Mouse (Mus musculus) ZHBTc4 (cell line): Measurements from ENCODE around the gene Golga2.

Source experiments
- DNase-seq: peaks from one replicate; pipeline ENCODE4 v3.0.0-alpha.2; 2011; ENCODE audit warnings: low read depth, low spot score

The Golga2 gene

DNA sequence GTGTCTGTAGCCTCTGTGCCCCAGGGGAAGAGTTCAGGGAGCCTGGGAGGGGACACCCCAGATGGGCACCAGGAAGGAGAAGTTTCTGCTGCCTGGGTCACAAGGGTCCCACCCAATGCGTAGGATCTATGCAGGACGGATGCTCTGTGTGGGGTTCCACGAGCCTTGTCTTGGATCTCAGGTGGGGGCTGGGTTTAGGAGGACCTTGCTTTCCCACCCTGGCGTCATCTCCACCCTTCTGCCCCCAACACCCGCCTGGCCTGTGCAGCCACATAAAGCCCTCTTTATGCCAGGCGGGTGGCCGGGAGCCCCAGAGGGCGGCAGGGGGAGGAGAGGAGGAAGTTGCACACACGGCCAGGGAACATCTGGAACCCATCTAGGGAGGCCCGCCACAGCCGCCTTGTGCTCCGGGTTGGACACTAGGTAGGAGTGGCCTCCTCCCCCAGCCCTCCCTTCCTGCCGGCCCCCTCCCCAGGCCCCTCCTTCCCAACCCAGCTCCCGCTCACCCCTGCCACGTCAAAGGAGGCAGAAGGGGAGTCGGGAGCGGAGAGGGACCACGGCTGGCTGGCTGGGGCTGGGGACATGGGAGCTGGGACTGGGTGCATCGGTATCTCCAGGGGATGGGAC is 30.7 kb downstream of the Golga2 start:
- DNase-seq: peak; percentile 58

DNA sequence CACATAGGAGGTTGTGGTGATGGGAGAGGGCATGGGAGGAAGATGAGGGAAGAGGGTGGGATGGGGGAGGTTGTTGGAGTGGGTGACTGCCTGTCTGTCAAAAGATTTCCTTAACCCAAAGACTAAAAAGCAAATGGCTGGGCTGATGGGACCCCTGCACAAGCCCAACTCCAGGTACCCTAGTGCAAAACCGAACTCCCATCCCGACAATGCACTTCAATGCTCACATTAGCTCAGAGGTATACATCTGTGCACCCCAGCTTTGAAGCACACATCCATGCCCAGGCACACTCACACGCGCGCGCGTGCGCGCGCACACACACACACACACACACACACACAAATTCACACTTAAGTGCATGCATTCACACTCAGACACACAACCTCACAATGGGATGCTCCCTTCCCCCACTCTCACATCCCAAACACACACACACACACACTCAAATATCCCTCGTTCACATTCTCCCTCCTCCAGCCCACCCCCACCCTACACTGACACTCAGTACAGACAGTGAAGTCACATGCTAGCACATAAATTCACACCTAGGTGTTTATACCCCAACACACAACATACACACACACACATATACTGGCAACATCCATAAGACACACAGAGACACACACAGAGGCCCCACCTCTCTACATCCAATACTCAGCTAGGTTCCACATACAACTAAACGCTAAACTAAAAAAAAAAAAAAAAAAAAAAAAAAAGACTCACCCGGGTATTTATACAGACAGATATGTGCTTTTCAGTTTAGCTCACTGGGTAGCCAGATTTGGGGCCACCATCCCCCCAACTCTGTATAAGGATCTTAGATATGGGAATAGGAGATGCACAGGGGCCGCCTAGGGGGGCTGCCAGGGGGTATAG is 31.8 kb downstream of the Golga2 start:
- DNase-seq: no peak

DNA sequence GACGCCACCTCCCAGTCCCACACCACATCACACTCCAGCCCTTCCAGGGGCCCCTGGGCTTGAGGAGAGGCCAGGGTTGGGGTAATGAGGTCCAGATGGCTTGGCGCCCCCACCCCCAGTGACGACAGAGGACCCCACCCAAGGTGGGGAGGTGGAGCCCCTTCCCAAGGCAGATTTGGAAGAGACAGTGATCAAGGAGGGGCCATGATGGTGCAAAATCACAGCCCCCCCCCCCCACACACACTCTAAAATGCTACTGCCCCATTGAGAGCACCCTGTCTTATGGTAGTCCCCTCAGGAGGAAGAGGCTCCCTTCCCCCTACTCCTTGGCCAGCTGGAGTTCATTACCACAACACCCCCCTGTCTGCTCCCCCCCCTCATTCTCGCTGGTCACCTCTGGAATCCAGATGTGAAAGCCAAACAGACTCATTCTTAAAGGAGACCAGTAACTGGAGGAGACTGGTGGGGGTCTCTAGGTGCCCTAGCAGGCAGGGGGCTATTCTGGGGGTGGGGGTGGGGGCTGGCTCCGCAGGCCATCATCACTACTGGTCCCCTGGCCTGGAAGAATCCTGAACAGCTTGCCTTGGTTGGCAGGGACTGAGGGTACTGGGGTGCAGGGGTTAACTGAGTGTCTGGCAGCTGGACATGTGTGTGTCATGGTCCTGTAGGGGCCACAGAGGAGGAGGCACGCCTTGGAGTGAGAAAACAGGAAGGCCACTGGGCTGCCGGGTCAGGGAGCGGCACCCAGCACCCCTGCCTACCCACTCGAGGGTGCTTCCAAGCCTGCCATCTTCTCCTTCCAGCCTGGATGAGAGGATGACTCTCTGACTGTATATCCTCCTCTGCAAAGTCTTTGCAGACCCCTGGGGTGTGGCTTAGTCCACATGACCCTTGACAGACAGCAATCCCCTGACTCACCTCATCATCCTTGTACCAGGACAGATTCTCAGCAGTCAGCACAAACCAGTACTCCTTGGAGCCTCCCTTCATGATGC is 32.7 kb downstream of the Golga2 start:
- no peak for DNase-seq

DNA sequence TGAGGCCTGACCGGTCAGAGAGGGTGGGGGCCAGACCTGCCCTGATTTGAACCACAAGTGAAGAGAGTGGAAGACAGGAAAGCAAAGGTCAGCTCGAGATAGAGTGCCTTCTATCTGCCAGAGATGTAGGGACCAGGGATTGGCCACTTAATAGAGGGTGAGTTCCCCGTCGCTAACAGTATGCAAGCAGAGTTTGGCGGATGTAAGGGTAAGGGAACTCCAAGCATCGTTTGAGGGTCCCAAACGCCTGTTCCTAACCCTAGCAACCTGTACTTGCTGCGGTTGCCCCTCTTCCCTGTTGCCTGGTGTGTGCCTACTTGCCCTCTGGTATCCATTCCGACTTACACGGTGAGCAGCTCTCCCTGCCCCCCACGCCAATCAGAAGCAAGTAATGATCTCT is 33.5 kb downstream of the Golga2 start:
- DNase-seq: no peak

DNA sequence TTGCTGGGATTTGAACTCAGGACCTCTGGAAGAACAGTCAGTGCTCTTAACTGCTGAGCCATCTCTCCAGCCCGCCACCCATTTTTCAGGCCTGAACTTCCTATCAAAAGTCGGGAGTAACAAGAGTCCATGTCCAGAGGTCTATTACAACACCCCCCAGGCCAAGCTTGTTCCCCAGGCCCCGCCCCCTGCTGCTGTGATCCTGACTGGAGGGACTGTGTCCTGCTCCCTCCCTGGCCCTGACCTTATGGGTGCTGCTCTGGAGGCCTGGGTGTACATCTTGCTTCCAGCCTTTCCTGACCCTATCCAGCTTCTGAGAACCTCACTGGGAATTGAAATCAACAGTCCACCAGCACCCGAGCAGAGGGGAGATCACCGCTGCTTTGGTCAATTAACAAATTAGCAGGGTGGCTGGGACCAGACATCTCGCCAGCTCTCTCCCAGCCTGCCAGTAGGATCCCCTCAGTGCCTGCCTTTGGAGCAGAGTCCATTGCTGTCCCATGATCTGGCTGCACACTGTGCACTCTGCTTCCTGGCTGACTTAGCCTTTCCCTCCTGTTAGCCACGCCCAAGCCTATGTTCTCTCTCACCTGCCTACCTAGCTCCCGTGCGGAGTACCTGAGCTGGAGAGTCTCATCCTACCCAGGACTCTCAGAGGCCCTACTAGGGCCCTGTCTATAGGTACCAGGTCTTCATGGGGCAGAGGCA is 34.6 kb downstream of the Golga2 start:
- no peak for DNase-seq

DNA sequence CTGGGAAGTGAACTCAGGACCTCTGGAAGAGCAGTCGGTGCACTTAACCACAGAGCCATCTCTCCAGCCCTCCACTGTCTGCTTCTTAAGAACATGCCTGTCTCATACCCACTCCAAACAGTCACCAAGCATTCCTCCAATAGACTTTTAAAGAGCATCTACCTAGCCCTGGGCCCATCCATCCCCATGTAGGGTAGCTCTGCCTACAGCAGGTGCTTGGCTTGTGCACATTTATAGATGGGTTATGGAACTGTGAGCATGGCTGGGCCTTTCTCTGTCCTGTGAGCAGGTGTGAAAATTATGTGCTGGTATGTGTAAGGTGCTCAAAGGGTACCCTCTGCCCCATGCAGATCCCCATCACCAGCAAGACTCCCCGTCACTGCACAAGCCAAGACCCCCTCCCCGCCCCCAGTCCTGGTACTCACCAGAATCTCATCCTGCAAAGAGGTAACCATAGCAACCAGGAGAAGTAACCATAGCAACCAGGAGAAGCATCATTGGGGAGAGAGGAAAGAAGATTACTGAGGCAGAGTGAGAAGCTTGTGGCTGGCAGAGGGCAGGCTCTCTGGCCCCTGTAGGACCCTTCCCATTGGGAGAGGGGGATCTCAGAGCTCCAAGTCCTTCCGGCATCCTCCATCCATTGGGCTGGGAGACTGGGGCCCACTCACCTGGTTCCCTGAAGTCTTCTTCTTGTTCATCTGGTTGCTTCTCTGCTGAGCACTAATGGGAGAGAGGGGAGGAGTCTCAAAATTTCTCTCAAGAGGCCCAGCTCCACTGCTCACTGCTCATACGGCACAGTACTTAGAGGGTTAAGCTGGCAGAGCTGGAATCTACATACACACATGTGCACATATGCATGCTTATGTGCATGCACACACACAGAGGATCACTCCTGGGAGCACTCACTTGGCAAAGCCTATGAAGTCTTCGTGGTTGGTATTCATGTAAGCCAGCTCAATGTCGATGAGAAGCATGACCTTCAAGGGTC is 35.9 kb downstream of the Golga2 start:
- DNase-seq: no peak

DNA sequence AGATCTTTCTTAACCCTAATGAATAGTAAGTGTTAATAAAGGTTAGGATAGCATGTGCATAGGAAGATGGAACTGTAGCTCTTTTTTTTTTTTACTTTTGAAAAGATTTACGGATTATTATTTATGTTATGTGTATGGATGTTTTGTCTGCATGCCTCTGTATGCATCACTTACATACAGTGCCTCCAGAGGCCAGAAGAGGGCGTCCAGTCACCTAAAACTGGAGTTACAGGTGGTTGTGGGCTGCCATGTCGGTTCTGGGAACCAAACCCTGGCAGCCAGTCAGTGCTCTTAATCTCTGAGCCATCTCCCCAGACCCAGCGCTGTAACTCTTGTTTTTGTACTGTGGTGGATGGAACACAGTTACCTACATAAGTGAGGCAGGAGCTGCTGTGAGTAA is 37.1 kb downstream of the Golga2 start:
- peak; percentile 42 for DNase-seq

DNA sequence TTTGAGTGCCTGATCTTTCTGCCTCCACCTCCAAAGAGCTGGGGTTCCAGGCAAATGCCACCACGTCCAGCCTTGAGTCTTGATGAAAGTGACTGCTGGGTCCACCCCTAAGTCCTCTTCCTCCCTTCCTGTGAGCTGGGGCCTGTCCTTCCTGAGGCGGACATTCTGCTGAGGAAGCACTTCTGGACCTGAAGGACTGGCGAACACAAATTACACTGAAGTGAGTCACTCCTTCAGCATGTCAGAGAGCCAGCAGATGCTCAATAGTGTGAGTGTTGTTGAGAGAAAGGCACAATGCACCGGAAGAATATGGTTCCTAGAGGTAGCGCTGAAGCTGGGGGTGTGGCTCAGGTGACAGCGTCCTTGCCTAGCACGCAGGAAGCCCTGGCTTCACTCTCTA is 38.2 kb downstream of the Golga2 start:
- no peak for DNase-seq

DNA sequence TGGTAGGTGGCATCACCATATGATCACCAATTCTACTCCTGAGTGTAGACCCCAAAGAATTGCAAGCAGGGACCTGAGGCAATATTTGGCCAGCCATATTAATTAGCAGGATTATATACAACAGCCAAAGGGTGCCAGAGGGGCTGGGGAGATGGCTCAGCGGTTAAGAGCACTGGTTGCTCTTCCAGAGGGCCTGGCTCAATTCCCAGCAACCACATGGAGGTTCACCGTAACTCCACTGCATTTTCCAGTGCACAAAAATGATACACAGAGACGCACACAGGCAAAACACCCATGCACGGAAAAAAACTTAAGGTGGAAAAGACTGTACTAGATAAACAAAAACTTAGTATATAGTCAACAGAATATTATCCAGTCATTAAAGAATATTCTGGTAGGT is 40.0 kb downstream of the Golga2 start:
- no peak for DNase-seq

DNA sequence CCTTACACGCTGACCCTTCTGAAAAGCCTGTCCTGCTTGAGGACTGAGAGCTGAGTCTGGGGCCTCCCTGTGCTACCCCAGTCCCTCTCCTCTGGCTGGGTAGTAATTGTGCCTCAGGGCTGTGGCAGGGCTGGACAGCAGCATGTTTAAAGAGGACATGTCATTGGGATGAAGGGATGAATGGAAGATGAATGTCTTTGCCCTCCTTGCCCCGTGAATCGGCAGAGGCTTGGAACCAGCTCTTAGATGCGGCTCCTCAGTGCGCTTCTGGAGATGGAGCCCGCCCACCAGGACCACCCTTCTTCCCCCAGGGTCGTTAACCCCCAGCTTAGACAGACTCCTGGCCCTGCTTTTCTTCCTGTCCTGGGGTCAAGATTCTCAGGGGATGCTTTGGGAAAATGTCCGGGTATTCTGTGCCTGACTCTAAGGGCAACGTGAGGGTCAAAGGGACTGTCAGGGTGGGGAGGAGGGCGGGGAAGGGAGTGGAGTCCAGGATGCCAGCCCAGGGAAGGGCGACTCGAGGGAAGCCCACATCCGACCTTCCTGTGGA is 41.8 kb downstream of the Golga2 start:
- peak; percentile 29 for DNase-seq

DNA sequence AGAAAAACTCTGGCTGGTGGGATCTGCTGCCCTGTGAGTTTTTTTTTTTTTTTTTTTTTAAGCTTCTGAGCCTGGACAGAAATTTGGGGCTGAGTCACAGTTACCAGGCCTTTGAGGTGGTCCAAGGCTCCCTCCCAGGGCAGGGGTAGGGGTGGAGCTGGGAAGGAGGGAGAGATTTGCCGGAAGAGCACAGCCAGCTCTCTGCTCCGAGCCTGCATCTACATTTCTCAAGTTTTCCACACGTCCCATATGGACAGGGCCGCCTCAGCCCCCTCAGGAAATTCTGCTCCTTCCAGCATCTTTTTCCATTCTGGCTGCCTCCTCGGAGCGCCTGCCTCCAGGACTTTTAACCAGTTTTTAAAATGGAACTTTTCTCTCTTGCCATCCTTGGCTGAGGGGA is 42.3 kb downstream of the Golga2 start:
- DNase-seq: no peak

DNA sequence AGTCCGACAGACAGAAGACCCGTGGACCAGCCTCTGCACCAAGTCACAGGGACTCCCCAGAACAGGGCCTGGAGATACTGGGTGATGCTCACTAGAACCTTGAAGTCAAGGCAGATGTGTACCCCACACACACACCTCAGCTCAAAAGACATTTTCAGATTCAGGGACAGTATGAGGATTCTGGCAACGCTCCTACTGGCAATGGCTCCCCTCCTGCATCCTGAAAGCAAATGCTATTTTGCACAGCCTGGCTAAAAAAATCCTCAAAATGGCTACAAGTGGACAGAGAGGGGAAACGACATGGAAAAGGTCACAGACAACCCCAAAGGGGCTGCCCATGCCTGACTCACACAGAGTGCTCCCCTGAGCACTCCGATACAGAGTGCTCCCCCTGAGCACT is 45.0 kb downstream of the Golga2 start:
- no peak for DNase-seq

DNA sequence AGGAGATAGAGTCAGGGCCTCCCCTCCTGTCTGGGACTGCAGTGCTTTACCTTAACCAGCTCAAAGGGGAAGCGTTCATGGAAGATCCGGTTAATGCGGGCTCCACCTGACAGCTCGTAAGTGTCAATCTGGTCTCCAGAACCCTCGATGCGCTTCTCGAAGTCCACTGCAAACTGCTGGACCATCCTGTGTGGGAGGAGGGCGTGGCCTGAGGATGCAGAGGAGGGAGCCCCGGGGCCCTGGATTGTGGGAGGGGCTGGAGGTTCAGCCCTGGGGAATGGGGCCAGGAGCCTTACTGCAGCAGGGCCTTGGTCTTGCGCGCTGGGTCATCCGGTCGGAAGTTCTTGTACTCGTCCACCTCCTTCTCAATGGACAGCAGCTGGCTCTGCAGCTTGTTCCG is 48.7 kb downstream of the Golga2 start:
- no peak for DNase-seq

DNA sequence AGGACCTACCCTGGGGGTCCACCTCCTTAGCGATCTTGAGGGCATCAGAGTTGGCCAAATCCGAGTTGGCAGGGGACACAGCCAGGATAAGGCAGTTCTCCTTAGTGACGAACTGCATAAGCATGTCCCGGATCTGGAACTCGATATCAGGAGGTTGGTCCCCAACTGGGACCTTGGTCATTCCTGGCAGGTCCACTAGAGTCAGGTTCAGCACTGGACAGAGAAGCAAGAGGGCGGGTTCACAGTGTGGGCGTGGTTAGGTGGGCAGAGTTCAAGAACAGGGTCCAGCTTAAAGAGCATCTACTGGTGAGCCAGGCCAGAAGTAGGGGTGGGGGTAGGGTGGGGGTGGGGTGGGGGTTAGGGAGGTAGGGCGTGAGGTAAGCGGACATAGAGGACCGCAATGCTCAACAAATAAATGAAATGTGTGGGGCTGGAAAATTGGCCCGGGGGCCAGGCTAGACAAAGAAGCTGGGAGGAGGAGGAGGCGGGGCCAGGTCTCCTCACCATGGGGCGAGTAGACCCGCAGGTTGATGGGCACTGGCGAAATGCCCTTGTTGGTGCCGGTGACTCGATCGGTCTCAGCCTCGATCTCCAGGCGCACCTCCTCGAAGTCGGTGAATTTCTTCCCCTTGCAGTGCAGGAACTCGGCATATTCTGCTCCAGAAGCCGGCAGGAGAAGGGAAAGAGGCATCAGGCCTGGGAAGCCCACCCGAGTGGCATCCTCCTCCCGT is 52.9 kb downstream of the Golga2 start:
- no peak for DNase-seq

DNA sequence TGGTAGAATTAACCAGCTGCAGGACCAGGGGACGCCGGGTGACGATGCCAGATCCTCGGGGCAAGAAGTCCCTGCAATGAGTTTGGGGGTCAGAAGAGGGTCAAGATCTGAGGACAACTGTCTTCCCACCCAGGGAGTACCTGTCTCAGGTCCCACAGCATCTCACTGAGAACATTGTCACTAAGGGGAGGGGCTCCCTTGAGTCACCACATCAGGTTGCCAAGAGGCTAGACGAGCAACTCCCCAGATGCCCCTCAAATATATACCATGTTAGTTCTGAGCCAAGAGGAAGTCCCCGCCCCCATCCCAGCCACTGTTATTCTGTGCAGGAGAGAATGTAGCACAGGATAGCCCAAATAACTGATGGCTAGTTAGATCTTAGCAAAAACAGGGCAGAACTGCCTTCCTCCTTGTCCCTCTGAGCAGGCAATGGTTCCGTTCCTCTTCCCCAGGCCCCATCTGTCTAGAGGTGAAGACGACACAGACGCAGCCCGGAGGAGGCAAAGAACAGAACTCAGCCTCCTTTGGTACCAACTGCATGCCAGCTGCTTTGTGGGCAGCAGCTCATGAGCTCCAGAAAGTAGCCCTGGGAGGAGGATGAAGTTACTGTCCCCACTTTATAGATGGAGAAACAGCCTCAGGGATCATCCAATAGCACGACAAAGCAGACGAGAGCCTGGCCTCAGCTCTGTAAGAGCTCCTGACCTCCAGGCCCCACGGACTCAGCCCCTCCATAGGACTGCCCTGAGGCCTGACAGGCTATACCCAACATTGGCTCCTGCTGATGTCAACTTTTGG is 53.9 kb downstream of the Golga2 start:
- no peak for DNase-seq

DNA sequence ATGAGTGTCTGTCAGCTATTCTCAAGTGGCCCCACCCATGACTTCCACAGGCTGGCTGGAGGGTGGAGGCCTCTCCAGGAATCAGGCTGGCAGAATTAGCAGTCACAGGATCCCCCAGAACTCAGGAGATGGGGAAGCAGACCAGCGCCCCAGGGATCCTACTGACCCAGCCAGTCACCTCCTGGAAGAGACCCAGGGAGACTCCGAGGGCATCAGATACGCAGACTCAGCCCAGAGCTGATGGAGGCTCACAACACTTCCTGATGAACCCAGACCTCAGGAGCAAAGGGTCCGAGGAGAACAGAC is 54.4 kb downstream of the Golga2 start:
- no peak for DNase-seq

DNA sequence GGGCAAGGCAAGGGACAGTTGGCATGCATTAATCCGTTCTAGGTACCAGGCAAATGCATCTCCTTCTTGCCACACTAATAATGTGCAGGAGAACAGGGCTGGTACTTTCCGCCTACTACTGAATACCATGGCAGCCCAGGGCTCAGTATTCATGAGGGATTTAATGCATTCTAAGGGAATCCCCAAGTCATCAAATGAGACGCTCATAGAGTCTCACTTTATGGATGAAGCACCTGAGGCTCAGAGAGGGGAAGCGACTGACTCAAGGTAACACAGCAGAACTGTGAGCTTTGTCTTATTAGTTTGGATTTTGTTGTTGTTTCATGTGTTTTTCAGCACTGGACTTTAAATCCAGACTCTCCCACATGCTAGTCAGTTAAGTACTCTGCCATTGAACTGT is 54.9 kb downstream of the Golga2 start:
- DNase-seq: no peak

DNA sequence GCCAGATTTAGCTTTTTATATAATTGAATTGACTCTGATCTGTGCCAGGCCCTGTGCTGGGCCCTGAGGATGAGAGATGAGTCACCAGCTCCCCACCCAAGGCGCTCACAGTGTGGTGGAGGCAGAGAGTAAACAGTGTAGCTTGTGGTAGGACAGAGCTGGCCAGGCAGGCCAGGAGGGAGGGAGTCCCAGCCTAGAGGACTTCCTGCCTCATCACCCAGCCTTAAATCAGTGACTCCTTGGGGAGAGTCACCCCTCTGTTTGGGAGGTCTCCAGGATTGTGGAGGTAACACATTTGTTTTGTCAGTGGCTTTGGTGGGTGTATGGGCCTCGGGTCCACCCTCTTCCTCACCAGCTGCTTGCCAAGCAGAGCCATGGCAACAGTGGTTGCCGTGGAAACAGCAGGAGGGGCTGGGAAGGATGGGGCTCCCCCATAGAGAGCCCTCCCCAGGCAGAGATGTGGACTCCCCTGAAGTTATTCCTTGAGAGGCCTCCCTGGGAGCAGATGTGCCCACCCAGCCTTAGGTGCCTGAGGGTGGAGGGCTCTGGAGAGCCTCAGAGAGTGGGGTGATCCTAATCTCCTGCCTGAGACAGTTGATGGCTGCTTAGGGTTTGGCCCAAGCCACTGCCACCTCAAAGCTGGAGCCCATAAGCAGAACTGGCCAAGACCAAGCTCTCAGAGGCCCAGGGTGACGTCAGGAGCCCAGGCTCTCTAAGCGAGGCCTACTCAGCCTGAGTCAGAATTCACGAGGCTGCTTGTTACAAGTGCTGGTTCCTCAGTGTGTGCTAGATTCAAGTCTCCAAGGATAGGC is 55.6 kb downstream of the Golga2 start:
- no peak for DNase-seq
